Mouse (Mus musculus): ENCODE measurements around the gene Scap.

DNA sequence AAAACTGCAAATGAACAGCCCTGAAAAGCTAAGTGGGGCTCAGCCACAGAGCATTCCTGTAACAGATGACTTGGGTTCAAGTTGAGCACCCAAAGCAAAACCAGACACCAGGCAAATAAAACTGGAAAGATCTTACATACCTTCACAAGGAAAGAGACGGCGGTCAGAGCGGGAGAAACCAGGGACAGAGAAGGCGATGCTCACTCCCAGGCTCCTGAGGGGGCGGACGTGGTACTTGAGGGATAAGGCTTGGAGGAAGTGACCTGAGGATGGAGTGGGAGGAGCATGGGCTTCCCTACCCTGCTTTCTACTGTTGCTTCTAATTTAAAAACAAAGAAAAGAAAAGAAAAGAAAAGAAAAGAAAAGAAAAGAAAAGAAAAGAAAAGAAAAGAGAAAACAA is 2.7 kb upstream of the Scap start:
- no peak for TF ChIP-seq POLR2A (IDR thresholded peaks at IDR 0.05; ENCODE audit: insufficient read depth, low read length)
- TF ChIP-seq EP300 (IDR thresholded peaks at IDR 0.05; ENCODE audit: insufficient read depth, low read depth, low read length), result no peak
